Mouse (Mus musculus): Measurements from ENCODE around the gene Cftr. TPM values are rescaled to one million over a fixed set of nuclear protein-coding genes. Genes with fewer than 3 reads are reported as not detected.

Gene Cftr
- polyA plus RNA-seq (2015; fragmentation: Nextera tagmentation; extraction: Ambion mirVana): 0.04 and 0.09 TPM in 2 replicates

- 1% methylated on average over 45 of the region's 45 CpGs for WGBS (ENCODE audit: insufficient replicate concordance)
- Histone ChIP-seq H3K4me1 (ENCODE audit: control insufficient read depth, low read depth, low read length) (no peaks in the 10 kb centered on the region), H3K4me3 (ENCODE audit: low read depth, low read length) (peak within 1 kb of the TSS; percentile 24), H3K36me3 (ENCODE audit: control insufficient read depth, insufficient read depth) (no peaks in the 10 kb centered on the region), H3K27me3 (ENCODE audit: control insufficient read depth, insufficient read depth, low read depth, low read length) (peaks cover 15% of the 10 kb centered on the region), H3K9ac (ENCODE audit: low read depth, low read length) (no peak within 1 kb of the TSS), H3K9me3 (replicated peaks; ENCODE audit: control insufficient read depth, low read length) (no peaks in the 10 kb centered on the region), H3K27ac (ENCODE audit: low read length) (no peak within 1 kb of the TSS), H3K4me2 (ENCODE audit: low read depth, low read length) (peak within 1 kb of the TSS; percentile 50)
- ATAC-seq (ENCODE audit: low read depth): no peak
Measured at GRCm38 (mm10) chr6:18170311-18170922, at the start of gene Cftr. TSS of gene Cftr (plus strand) at chr6:18170687.

- no peak for ATAC-seq (ENCODE audit: low read depth)
- WGBS (ENCODE audit: insufficient replicate concordance): 59% methylated on average over 2 of the region's 2 CpGs
Measured at GRCm38 (mm10) chr6:18127206-18127983, 43.1 kb upstream of the Cftr start.

GRCm38 (mm10) chr6:18128059-18128458, 42.4 kb upstream of the Cftr start:
- Histone ChIP-seq H3K9ac (ENCODE audit: low read depth, low read length) (no peak overlapping the region), H3K36me3 (ENCODE audit: control insufficient read depth, insufficient read depth) (no peaks in the 10 kb centered on the region), H3K4me1 (ENCODE audit: control insufficient read depth, low read depth, low read length) (no peaks in the 10 kb centered on the region), H3K27me3 (ENCODE audit: control insufficient read depth, insufficient read depth, low read depth, low read length) (no peaks in the 10 kb centered on the region), H3K4me2 (ENCODE audit: low read depth, low read length) (no peak overlapping the region), H3K27ac (ENCODE audit: low read length) (no peak overlapping the region), H3K9me3 (replicated peaks; ENCODE audit: control insufficient read depth, low read length) (no peaks in the 10 kb centered on the region), H3K4me3 (ENCODE audit: low read depth, low read length) (no peak overlapping the region)
- ATAC-seq (ENCODE audit: low read depth): no peak
- 59% methylated on average over 4 of the region's 4 CpGs for WGBS (ENCODE audit: insufficient replicate concordance)

More at GRCm38 (mm10) chr6:18127206-18127983, 43.1 kb upstream of the Cftr start:
- no peaks in the 10 kb centered on the region for H3K4me1 ChIP-seq (ENCODE audit: control insufficient read depth, low read depth, low read length)
- H3K9me3 ChIP-seq (replicated peaks; ENCODE audit: control insufficient read depth, low read length): no peaks in the 10 kb centered on the region
- H3K27ac ChIP-seq (ENCODE audit: low read length): no peak overlapping the region
- H3K27me3 ChIP-seq (ENCODE audit: control insufficient read depth, insufficient read depth, low read depth, low read length): no peaks in the 10 kb centered on the region
- no peak overlapping the region for H3K4me2 ChIP-seq (ENCODE audit: low read depth, low read length)
- H3K9ac ChIP-seq (ENCODE audit: low read depth, low read length): no peak overlapping the region
- H3K4me3 ChIP-seq (ENCODE audit: low read depth, low read length): no peak overlapping the region
- no peaks in the 10 kb centered on the region for H3K36me3 ChIP-seq (ENCODE audit: control insufficient read depth, insufficient read depth)

GRCm38 (mm10) chr6:18135246-18135645, 35.2 kb upstream of the Cftr start:
- Histone ChIP-seq H3K36me3 (ENCODE audit: control insufficient read depth, insufficient read depth) (no peaks in the 10 kb centered on the region), H3K4me1 (ENCODE audit: control insufficient read depth, low read depth, low read length) (no peaks in the 10 kb centered on the region), H3K9ac (ENCODE audit: low read depth, low read length) (no peak overlapping the region), H3K9me3 (replicated peaks; ENCODE audit: control insufficient read depth, low read length) (no peaks in the 10 kb centered on the region), H3K4me3 (ENCODE audit: low read depth, low read length) (no peak overlapping the region), H3K27me3 (ENCODE audit: control insufficient read depth, insufficient read depth, low read depth, low read length) (no peaks in the 10 kb centered on the region), H3K4me2 (ENCODE audit: low read depth, low read length) (no peak overlapping the region), H3K27ac (ENCODE audit: low read length) (no peak overlapping the region)
- WGBS (ENCODE audit: insufficient replicate concordance): 25% methylated on average over 1 of the region's 1 CpGs
- ATAC-seq (ENCODE audit: low read depth): no peak

GRCm38 (mm10) chr6:18153031-18153430, 17.5 kb upstream of the Cftr start:
- WGBS (ENCODE audit: insufficient replicate concordance): 42% methylated on average over 4 of the region's 4 CpGs
- no peak for ATAC-seq (ENCODE audit: low read depth)
- no peak overlapping the region for H3K4me3 ChIP-seq (ENCODE audit: low read depth, low read length)
- H3K36me3 ChIP-seq (ENCODE audit: control insufficient read depth, insufficient read depth): no peaks in the 10 kb centered on the region
- H3K9ac ChIP-seq (ENCODE audit: low read depth, low read length): no peak overlapping the region
- no peak overlapping the region for H3K27ac ChIP-seq (ENCODE audit: low read length)
- H3K4me1 ChIP-seq (ENCODE audit: control insufficient read depth, low read depth, low read length): no peaks in the 10 kb centered on the region
- H3K27me3 ChIP-seq (ENCODE audit: control insufficient read depth, insufficient read depth, low read depth, low read length): no peaks in the 10 kb centered on the region
- H3K4me2 ChIP-seq (ENCODE audit: low read depth, low read length): no peak overlapping the region
- no peaks in the 10 kb centered on the region for H3K9me3 ChIP-seq (replicated peaks; ENCODE audit: control insufficient read depth, low read length)

GRCm38 (mm10) chr6:18169618-18170017, 869 bp upstream of the Cftr start:
- Histone ChIP-seq H3K9ac (ENCODE audit: low read depth, low read length) (no peak overlapping the region), H3K27me3 (ENCODE audit: control insufficient read depth, insufficient read depth, low read depth, low read length) (peaks cover 15% of the 10 kb centered on the region), H3K4me1 (ENCODE audit: control insufficient read depth, low read depth, low read length) (no peaks in the 10 kb centered on the region), H3K36me3 (ENCODE audit: control insufficient read depth, insufficient read depth) (no peaks in the 10 kb centered on the region), H3K4me2 (ENCODE audit: low read depth, low read length) (no peak overlapping the region), H3K9me3 (replicated peaks; ENCODE audit: control insufficient read depth, low read length) (no peaks in the 10 kb centered on the region), H3K4me3 (ENCODE audit: low read depth, low read length) (no peak overlapping the region), H3K27ac (ENCODE audit: low read length) (no peak overlapping the region)
- no peak for ATAC-seq (ENCODE audit: low read depth)
- WGBS (ENCODE audit: insufficient replicate concordance): 39% methylated on average over 1 of the region's 1 CpGs

GRCm38 (mm10) chr6:18171614-18172013, 1.1 kb downstream of the Cftr start:
- Histone ChIP-seq H3K9me3 (replicated peaks; ENCODE audit: control insufficient read depth, low read length) (no peaks in the 10 kb centered on the region), H3K27ac (ENCODE audit: low read length) (no peak overlapping the region), H3K27me3 (ENCODE audit: control insufficient read depth, insufficient read depth, low read depth, low read length) (peaks cover 15% of the 10 kb centered on the region), H3K9ac (ENCODE audit: low read depth, low read length) (no peak overlapping the region), H3K4me3 (ENCODE audit: low read depth, low read length) (no peak overlapping the region), H3K4me2 (ENCODE audit: low read depth, low read length) (no peak overlapping the region), H3K36me3 (ENCODE audit: control insufficient read depth, insufficient read depth) (no peaks in the 10 kb centered on the region), H3K4me1 (ENCODE audit: control insufficient read depth, low read depth, low read length) (no peaks in the 10 kb centered on the region)
- 38% methylated on average over 8 of the region's 8 CpGs for WGBS (ENCODE audit: insufficient replicate concordance)
- no peak for ATAC-seq (ENCODE audit: low read depth)

- no peaks in the 10 kb centered on the region for H3K9me3 ChIP-seq (replicated peaks; ENCODE audit: control insufficient read depth, low read length)
- H3K36me3 ChIP-seq (ENCODE audit: control insufficient read depth, insufficient read depth): no peaks in the 10 kb centered on the region
- H3K9ac ChIP-seq (ENCODE audit: low read depth, low read length): no peak overlapping the region
- WGBS (ENCODE audit: insufficient replicate concordance): 60% methylated on average over 2 of the region's 2 CpGs
- no peak overlapping the region for H3K27ac ChIP-seq (ENCODE audit: low read length)
- no peaks in the 10 kb centered on the region for H3K27me3 ChIP-seq (ENCODE audit: control insufficient read depth, insufficient read depth, low read depth, low read length)
- H3K4me3 ChIP-seq (ENCODE audit: low read depth, low read length): no peak overlapping the region
- H3K4me1 ChIP-seq (ENCODE audit: control insufficient read depth, low read depth, low read length): no peaks in the 10 kb centered on the region
- no peak for ATAC-seq (ENCODE audit: low read depth)
- no peak overlapping the region for H3K4me2 ChIP-seq (ENCODE audit: low read depth, low read length)
Measured at GRCm38 (mm10) chr6:18177509-18177908, 7.0 kb downstream of the Cftr start.

GRCm38 (mm10) chr6:18180665-18181064, 10.2 kb downstream of the Cftr start:
- H3K4me1 ChIP-seq (ENCODE audit: control insufficient read depth, low read depth, low read length): no peaks in the 10 kb centered on the region
- 63% methylated on average over 3 of the region's 3 CpGs for WGBS (ENCODE audit: insufficient replicate concordance)
- H3K27ac ChIP-seq (ENCODE audit: low read length): no peak overlapping the region
- no peak overlapping the region for H3K4me3 ChIP-seq (ENCODE audit: low read depth, low read length)
- no peaks in the 10 kb centered on the region for H3K36me3 ChIP-seq (ENCODE audit: control insufficient read depth, insufficient read depth)
- H3K27me3 ChIP-seq (ENCODE audit: control insufficient read depth, insufficient read depth, low read depth, low read length): no peaks in the 10 kb centered on the region
- no peak for ATAC-seq (ENCODE audit: low read depth)
- H3K9ac ChIP-seq (ENCODE audit: low read depth, low read length): no peak overlapping the region
- no peaks in the 10 kb centered on the region for H3K9me3 ChIP-seq (replicated peaks; ENCODE audit: control insufficient read depth, low read length)
- H3K4me2 ChIP-seq (ENCODE audit: low read depth, low read length): no peak overlapping the region

Measured in liver, embryonic 16.5 days (tissue).